Mouse (Mus musculus) thymus, adult 2 months (tissue): ENCODE measurements around the gene Prodh2.

Source experiments
- CTCF ChIP-seq: fragments of 200-500 bp; IDR thresholded peaks from 2 replicates; pipeline ENCODE4 v1.5.1; 2012; ENCODE audit warnings: mild to moderate bottlenecking, control low read depth, low read length, moderate library complexity, borderline replicate concordance; ENCODE audit not compliant: control insufficient read depth, poor library complexity, insufficient read depth; ENCODE audit errors: extremely low read depth
- POLR2A ChIP-seq: fragments of 200-500 bp; IDR thresholded peaks from 2 replicates; pipeline ENCODE4 v1.6.1; 2012; ENCODE audit warnings: mild to moderate bottlenecking, low read length, control low read depth, moderate library complexity; ENCODE audit not compliant: control insufficient read depth, poor library complexity, insufficient read depth; ENCODE audit errors: extremely low read depth

DNA sequence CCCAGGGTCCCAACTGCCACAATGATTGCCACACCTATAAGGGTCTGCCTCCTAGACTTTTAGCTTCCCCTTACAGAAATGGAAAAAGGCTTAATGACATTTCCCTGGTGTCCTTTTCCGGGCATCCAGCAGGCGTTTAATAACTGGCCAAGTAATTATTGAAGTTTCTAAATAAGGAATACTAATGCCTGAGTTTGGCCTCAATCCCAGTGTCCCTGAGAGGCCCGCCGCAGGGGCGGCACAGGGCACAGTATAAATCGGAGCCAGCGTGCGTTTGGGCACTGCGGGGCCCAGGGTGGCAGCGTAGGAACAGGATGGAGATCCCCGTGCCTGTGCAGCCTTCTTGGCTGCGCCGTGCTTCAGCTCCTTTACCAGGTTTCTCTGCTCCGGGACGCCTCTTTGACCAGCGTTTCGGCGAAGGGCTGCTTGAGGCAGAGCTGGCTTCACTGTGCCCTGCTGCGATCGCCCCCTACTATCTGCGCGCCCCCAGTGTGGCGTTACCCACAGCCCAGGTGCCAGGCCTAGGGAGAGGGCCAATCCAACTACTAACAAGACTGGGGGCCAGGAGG lies 59.7 kb downstream of the Prodh2 start:
- TF ChIP-seq POLR2A: no peak
- TF ChIP-seq CTCF: no peak
